In the genomic region with DNA sequence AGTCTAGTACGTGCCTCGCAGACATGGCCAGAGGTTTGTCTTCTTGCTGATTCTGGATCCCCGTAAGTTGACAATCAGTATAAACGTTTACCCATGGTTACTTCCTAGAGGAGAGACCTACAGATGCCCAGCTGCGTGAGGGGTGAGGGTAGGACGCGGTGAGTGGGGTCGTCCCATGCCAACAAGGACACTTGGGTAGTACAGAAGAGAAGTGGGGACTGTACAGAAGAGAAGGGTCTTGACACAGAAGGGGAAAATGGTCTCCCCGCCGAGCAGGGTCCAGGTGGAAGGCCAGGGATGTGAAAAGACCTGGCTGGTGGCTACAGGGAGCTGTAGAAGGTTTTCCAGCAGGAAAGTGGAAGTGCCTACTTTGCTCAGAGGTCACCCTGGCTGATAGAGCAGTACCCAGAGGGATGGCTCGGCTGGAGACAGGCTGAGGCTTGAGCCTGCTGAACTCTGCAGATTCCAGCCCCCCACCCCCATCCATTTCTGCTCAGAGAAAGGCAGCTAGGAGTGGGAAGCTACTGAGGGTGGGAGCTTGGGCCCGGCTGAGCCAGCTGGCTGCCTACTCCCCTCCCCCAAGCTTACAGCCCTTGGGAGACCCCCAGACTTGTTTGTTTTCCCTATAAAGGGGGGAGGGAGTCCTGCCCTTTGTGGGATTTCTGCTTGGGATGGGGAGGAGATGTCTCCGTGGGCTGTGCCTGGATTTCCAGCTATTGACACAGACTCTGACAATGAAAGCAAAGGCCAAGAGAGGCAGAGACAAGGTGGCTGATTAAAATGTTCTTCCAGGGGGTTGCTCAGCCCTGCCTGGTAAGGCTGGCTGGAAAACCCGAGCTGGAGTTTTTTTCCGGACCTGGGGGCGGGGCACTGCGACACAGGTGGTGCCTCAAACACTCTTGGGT, we compare ENCODE assay signal across 7 mouse cellular contexts. TPM values are rescaled to one million over a fixed set of nuclear protein-coding genes. Genes with fewer than 3 reads are reported as not detected.
A peak's percentile ranks its signal among the peaks of the same experiment; 100 is the strongest.
DNase-seq lines count a peak whose midpoint lies in the region; ATAC-seq and TF ChIP-seq lines count a peak whose summit lies in the region.

No protein-coding gene starts in this region.

- no peaks in the 10 kb centered on the region for H3K36me3 ChIP-seq in E14TG2a.4 (ENCODE audit: insufficient read depth, low read length)
- H3K36me3 ChIP-seq in heart, embryonic 13.5 days: no peaks in the 10 kb centered on the region
- H3K36me3 ChIP-seq in limb, embryonic 10.5 days: no peaks in the 10 kb centered on the region
- H3K36me3 ChIP-seq in neural tube, embryonic 14.5 days (ENCODE audit: control insufficient read depth, insufficient read depth, low read length): no peaks in the 10 kb centered on the region

- peak; percentile 62 for DNase-seq in Muller cell, postnatal 12 days (ENCODE audit: inconsistent ontology term)
- peak; percentile 91 for DNase-seq in limb, embryonic 10.5 days (ENCODE audit: low spot score)
- no peak for DNase-seq in cerebellum, adult 18-20 months
- DNase-seq in right cerebral cortex, postnatal 10 days (ENCODE audit: low spot score in 2 of 2): no peak

- peaks cover 27% of the 10 kb centered on the region for H3K9me3 ChIP-seq in E14TG2a.4 (ENCODE audit: low read length)
- peaks cover 15% of the 10 kb centered on the region for H3K9me3 ChIP-seq in heart, embryonic 13.5 days
- H3K9me3 ChIP-seq in limb, embryonic 10.5 days (replicated peaks): no peaks in the 10 kb centered on the region
- no peaks in the 10 kb centered on the region for H3K9me3 ChIP-seq in neural tube, embryonic 14.5 days (ENCODE audit: control insufficient read depth, low read length)

- peak overlapping the region; percentile 60 for H3K4me3 ChIP-seq in E14TG2a.4 (replicated peaks; ENCODE audit: low read length)
- peak overlapping the region; percentile 22 for H3K4me3 ChIP-seq in heart, embryonic 13.5 days
- H3K4me3 ChIP-seq in limb, embryonic 10.5 days: peak overlapping the region; percentile 40
- no peak overlapping the region for H3K4me3 ChIP-seq in neural tube, embryonic 14.5 days (ENCODE audit: low read depth, low read length)

- peak overlapping the region; percentile 60 for H3K4me2 ChIP-seq in heart, embryonic 13.5 days
- no peak overlapping the region for H3K4me2 ChIP-seq in neural tube, embryonic 14.5 days (ENCODE audit: low read depth, low read length)

- H3K4me1 ChIP-seq in E14TG2a.4 (replicated peaks; ENCODE audit: low read depth, low read length): peaks cover 46% of the 10 kb centered on the region
- peaks cover 22% of the 10 kb centered on the region for H3K4me1 ChIP-seq in heart, embryonic 13.5 days
- peaks cover 55% of the 10 kb centered on the region for H3K4me1 ChIP-seq in limb, embryonic 10.5 days
- peaks cover 6% of the 10 kb centered on the region; the same call in 1 of the 2 replicates for H3K4me1 ChIP-seq in neural tube, embryonic 14.5 days (ENCODE audit: control insufficient read depth, insufficient read depth, low read length)

- H3K27ac ChIP-seq in heart, embryonic 13.5 days (replicated peaks): peak overlapping the region; percentile 69
- H3K27ac ChIP-seq in limb, embryonic 10.5 days: peak overlapping the region; percentile 84
- H3K27ac ChIP-seq in neural tube, embryonic 14.5 days (ENCODE audit: low read depth, low read length): peak overlapping the region; percentile 45

- H3K9ac ChIP-seq in heart, embryonic 13.5 days: peak overlapping the region; percentile 21
- H3K9ac ChIP-seq in neural tube, embryonic 14.5 days (replicated peaks; ENCODE audit: low read depth, low read length): no peak overlapping the region

- no peak for TF ChIP-seq CTCF in E14TG2a.4 (conservative IDR thresholded peaks at IDR 0.05; ENCODE audit: low read length)

- 24% methylated on average over 17 of the region's 17 CpGs for WGBS in heart, embryonic 13.5 days
- WGBS in limb, embryonic 10.5 days: 26% methylated on average over 17 of the region's 17 CpGs
- 22% methylated on average over 17 of the region's 17 CpGs for WGBS in neural tube, embryonic 14.5 days

- ATAC-seq in heart, embryonic 13.5 days (ENCODE audit: extremely low read depth, insufficient number of reproducible peaks, low FRiP score, low TSS enrichment): peak; percentile 65
- peak; percentile 84 for ATAC-seq in neural tube, embryonic 14.5 days (ENCODE audit: low read depth)

- H3K27me3 ChIP-seq in E14TG2a.4 (ENCODE audit: insufficient read depth, low read length): peaks cover 31% of the 10 kb centered on the region
- peaks cover 93% of the 10 kb centered on the region for H3K27me3 ChIP-seq in heart, embryonic 13.5 days (replicated peaks)
- H3K27me3 ChIP-seq in limb, embryonic 10.5 days (ENCODE audit: low read depth, poor library complexity, severe bottlenecking): peaks cover 37% of the 10 kb centered on the region
- no peaks in the 10 kb centered on the region for H3K27me3 ChIP-seq in neural tube, embryonic 14.5 days (ENCODE audit: control insufficient read depth, insufficient read depth, low read length)

RNA-seq across cellular contexts. Expression of gene Tle3, which starts 11.2 kb away (rescaled TPM):
- polyA plus RNA-seq in heart, embryonic 13.5 days (2015; fragmentation: Nextera tagmentation; extraction: Ambion mirVana): 7.3 and 9.1 TPM in 2 replicates
- polyA plus RNA-seq in limb, embryonic 10.5 days (2016; fragmentation: Nextera tagmentation; extraction: Ambion mirVana): 53.4 and 55.7 TPM in 2 replicates
- polyA plus RNA-seq in neural tube, embryonic 14.5 days (2014; fragmentation: Nextera tagmentation; extraction: Ambion mirVana): 18.7 and 22.5 TPM in 2 replicates

Comparison
In these comparisons a context has a peak if more than half of its experiments do, and no peak if none do; other contexts are left out.
1. DNase-seq: peak in Muller cell, postnatal 12 days (single experiment) and limb, embryonic 10.5 days (single experiment); none in cerebellum, adult 18-20 months (0 of 2) and right cerebral cortex, postnatal 10 days (0 of 2).
2. Peak in every context shown above with its lines, with median percentiles within 50 percentile points of each other: H3K27ac ChIP-seq.